Comparison of ENCODE assay signal across 14 mouse cellular contexts in genomic region chr2:80126663-80127062, GRCm38 (mm10). TPM values are rescaled to one million over a fixed set of nuclear protein-coding genes. Genes with fewer than 3 reads are reported as not detected.
DNase-seq lines count a peak whose midpoint lies in the region; ATAC-seq and TF ChIP-seq lines count a peak whose summit lies in the region.
"Had no signal": no experiment of that assay in that cellular context is flagged by ENCODE, and none has a peak within 500 bp of the region (broad histone marks: within the 10 kb centered on the region; RNA-seq: fewer than 3 reads in every experiment).

No protein-coding gene starts in this region.

- no peak for TF ChIP-seq CTCF in Patski (IDR thresholded peaks at IDR 0.05)

- H3K27ac ChIP-seq in kidney, embryonic 14.5 days (ENCODE audit: low read depth, low read length): no peak overlapping the region
- H3K27ac ChIP-seq in forebrain, embryonic 12.5 days: no peak overlapping the region
- H3K27ac ChIP-seq in midbrain, embryonic 15.5 days: no peak overlapping the region
- H3K27ac ChIP-seq: embryonic facial prominence, embryonic 12.5 days; limb, embryonic 15.5 days had no signal

- CTCF ChIA-PET in Patski (lab: Charles Lee): interaction anchor here (1.5 kb wide), 1 partner anchor 13 kb away, joined by 3 read pairs; no protein-coding TSS in a partner anchor

- no peaks in the 10 kb centered on the region for H3K36me3 ChIP-seq in kidney, embryonic 14.5 days (ENCODE audit: control insufficient read depth, insufficient read depth, low read length)
- H3K36me3 ChIP-seq in forebrain, embryonic 12.5 days (replicated peaks): no peaks in the 10 kb centered on the region
- no peaks in the 10 kb centered on the region for H3K36me3 ChIP-seq in midbrain, embryonic 15.5 days (replicated peaks)
- H3K36me3 ChIP-seq: embryonic facial prominence, embryonic 12.5 days; limb, embryonic 15.5 days had no signal

- H3K27me3 ChIP-seq in kidney, embryonic 14.5 days (ENCODE audit: control insufficient read depth, insufficient read depth, low read length): no peaks in the 10 kb centered on the region
- no peaks in the 10 kb centered on the region for H3K27me3 ChIP-seq in Patski
- H3K27me3 ChIP-seq in forebrain, embryonic 12.5 days: peaks cover 2% of the 10 kb centered on the region; the same call in 1 of the 2 replicates
- H3K27me3 ChIP-seq in midbrain, embryonic 15.5 days (replicated peaks): no peaks in the 10 kb centered on the region
- H3K27me3 ChIP-seq: embryonic facial prominence, embryonic 12.5 days; limb, embryonic 15.5 days had no signal

- DNase-seq in kidney, postnatal 14 days: peak; percentile 6
- DNase-seq in Patski (ENCODE audit: low read depth, low spot score): no peak
- no peak for DNase-seq in cerebellum, adult 11-12 months
- no peak for DNase-seq in retina, embryonic 14.5 days (ENCODE audit: low spot score)
- DNase-seq in thymus, adult 18-20 months: no peak
- DNase-seq: gastrocnemius, postnatal 10 days; lung, postnatal 36 days; right cerebral cortex, adult 18-20 months; thymus, postnatal 36 days had no signal

- H3K9me3 ChIP-seq in kidney, embryonic 14.5 days (ENCODE audit: control insufficient read depth, low read length): no peaks in the 10 kb centered on the region
- no peaks in the 10 kb centered on the region for H3K9me3 ChIP-seq in forebrain, embryonic 12.5 days
- no peaks in the 10 kb centered on the region for H3K9me3 ChIP-seq in midbrain, embryonic 15.5 days
- H3K9me3 ChIP-seq: embryonic facial prominence, embryonic 12.5 days; limb, embryonic 15.5 days had no signal

- no peaks in the 10 kb centered on the region for H3K4me1 ChIP-seq in kidney, embryonic 14.5 days (ENCODE audit: control insufficient read depth, insufficient read depth, low read length)
- peaks cover 25% of the 10 kb centered on the region for H3K4me1 ChIP-seq in forebrain, embryonic 12.5 days
- H3K4me1 ChIP-seq in midbrain, embryonic 15.5 days: peaks cover 24% of the 10 kb centered on the region
- H3K4me1 ChIP-seq: embryonic facial prominence, embryonic 12.5 days had no signal

- H3K4me3 ChIP-seq in kidney, embryonic 14.5 days (ENCODE audit: low read length): no peak overlapping the region
- no peak overlapping the region for H3K4me3 ChIP-seq in forebrain, embryonic 12.5 days (replicated peaks)
- H3K4me3 ChIP-seq in midbrain, embryonic 15.5 days: 0 out of 2 replicates have a peak overlapping the region, but pooled peaks have one; percentile 4
- H3K4me3 ChIP-seq: embryonic facial prominence, embryonic 12.5 days; limb, embryonic 15.5 days had no signal

- no peak for ATAC-seq in kidney, embryonic 14.5 days (ENCODE audit: low FRiP score, low TSS enrichment)
- peak; percentile 88 for ATAC-seq in Patski
- no peak for ATAC-seq in forebrain, embryonic 12.5 days (ENCODE audit: low FRiP score)
- no peak for ATAC-seq in midbrain, embryonic 15.5 days (replicated peaks)

- H3K9ac ChIP-seq in kidney, embryonic 14.5 days (ENCODE audit: low read depth, low read length): no peak overlapping the region
- no peak overlapping the region for H3K9ac ChIP-seq in forebrain, embryonic 12.5 days
- H3K9ac ChIP-seq in midbrain, embryonic 15.5 days: no peak overlapping the region
- H3K9ac ChIP-seq: embryonic facial prominence, embryonic 12.5 days; limb, embryonic 15.5 days had no signal

- H3K4me2 ChIP-seq in kidney, embryonic 14.5 days (replicated peaks; ENCODE audit: low read depth, low read length): no peak overlapping the region; the same call in 1 of the 2 replicates
- peak overlapping the region; percentile 19; the same call in 1 of the 2 replicates for H3K4me2 ChIP-seq in forebrain, embryonic 12.5 days
- peak overlapping the region; percentile 15 for H3K4me2 ChIP-seq in midbrain, embryonic 15.5 days
- H3K4me2 ChIP-seq: embryonic facial prominence, embryonic 12.5 days; limb, embryonic 15.5 days had no signal

- in situ Hi-C loops in Patski (cut with MboI; ENCODE audit: low pct_unique_long_range_greater_than_20kb): no loop called here

- 24% methylated on average over 4 of the region's 4 CpGs for WGBS in kidney, embryonic 14.5 days
- WGBS in forebrain, embryonic 12.5 days: 9% methylated on average over 4 of the region's 4 CpGs
- 9% methylated on average over 4 of the region's 4 CpGs for WGBS in midbrain, embryonic 15.5 days

- POLR2A ChIA-PET in Patski (lab: Charles Lee): interaction anchor here (0.7 kb wide), 1 partner anchor 94 kb away, joined by 3 read pairs; no protein-coding TSS in a partner anchor

RNA-seq across cellular contexts. Expression of gene Pde1a, which starts 2.6 kb away (rescaled TPM):
- 17.8 and 20.2 TPM in 2 replicates for polyA plus RNA-seq in kidney, embryonic 14.5 days (2014; fragmentation: Nextera tagmentation; extraction: Ambion mirVana)
- 16.8 TPM for polyA plus RNA-seq in Patski (2021)
- polyA plus RNA-seq in forebrain, embryonic 12.5 days (2016; fragmentation: Nextera tagmentation; extraction: Ambion mirVana): 2.5 and 3.7 TPM in 2 replicates
- 7.2 and 7.9 TPM in 2 replicates for polyA plus RNA-seq in midbrain, embryonic 15.5 days (2015; fragmentation: Nextera tagmentation; extraction: Ambion mirVana)
